8 mouse cellular contexts compared by ENCODE assay signal in the genomic region with DNA sequence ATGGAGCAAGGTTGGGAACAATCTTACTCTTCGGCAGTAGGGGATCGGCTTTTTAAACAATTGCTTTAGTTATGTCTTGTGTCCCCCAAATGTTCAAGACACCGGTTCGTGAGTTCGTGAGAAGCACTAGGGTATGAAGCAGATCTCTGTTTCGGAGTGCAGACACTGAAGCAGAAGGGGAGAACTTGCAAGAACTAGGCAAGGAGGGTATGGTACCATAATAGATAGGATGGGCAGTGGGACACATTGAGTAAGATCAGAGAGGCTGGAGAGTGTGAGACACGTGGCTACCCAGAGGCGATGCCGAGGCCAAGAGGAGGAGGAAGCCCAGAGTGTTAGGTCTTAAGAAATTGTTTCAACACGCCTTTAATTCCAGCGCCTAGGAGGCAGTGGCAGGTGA. TPM values are rescaled to one million over a fixed set of nuclear protein-coding genes. Genes with fewer than 3 reads are reported as not detected.
DNase-seq lines count a peak whose midpoint lies in the region; ATAC-seq lines count a peak whose summit lies in the region.

No protein-coding gene starts in this region.

- H3K36me3 ChIP-seq in heart, embryonic 10.5 days: peaks cover 23% of the 10 kb centered on the region
- H3K36me3 ChIP-seq in forebrain, embryonic 13.5 days (ENCODE audit: poor library complexity, severe bottlenecking): peaks cover 18% of the 10 kb centered on the region
- peaks cover 29% of the 10 kb centered on the region for H3K36me3 ChIP-seq in megakaryocyte, embryonic 14.5 days (replicated peaks; ENCODE audit: low read length)

- H3K4me1 ChIP-seq in heart, embryonic 10.5 days: peaks cover 12% of the 10 kb centered on the region
- H3K4me1 ChIP-seq in forebrain, embryonic 13.5 days: peaks cover 16% of the 10 kb centered on the region
- H3K4me1 ChIP-seq in megakaryocyte, embryonic 14.5 days: peaks cover 27% of the 10 kb centered on the region

- 5% methylated on average over 11 of the region's 11 CpGs for WGBS in heart, embryonic 10.5 days
- 4% methylated on average over 11 of the region's 11 CpGs for WGBS in forebrain, embryonic 13.5 days

- intact Hi-C loops in heart, postnatal 14 days (cut with DNase I): no loop called here

- no peak for DNase-seq in heart, embryonic 10.5 days (ENCODE audit: low spot score)
- DNase-seq in heart, postnatal 14 days: no peak
- DNase-seq in MN1 (ENCODE audit: low spot score): peak; percentile 43
- DNase-seq in kidney, postnatal 10 days: peak; percentile 26
- no peak for DNase-seq in right cerebral cortex, adult 18-20 months
- DNase-seq in right cerebral cortex, adult 2 months (ENCODE audit: low spot score in 2 of 2): no peak

- peak overlapping the region; percentile 97 for H3K27ac ChIP-seq in heart, embryonic 10.5 days
- H3K27ac ChIP-seq in forebrain, embryonic 13.5 days: peak overlapping the region; percentile 76

- H3K9me3 ChIP-seq in heart, embryonic 10.5 days: no peaks in the 10 kb centered on the region
- H3K9me3 ChIP-seq in forebrain, embryonic 13.5 days (replicated peaks): no peaks in the 10 kb centered on the region
- peaks cover 6% of the 10 kb centered on the region; the same call in 1 of the 2 replicates for H3K9me3 ChIP-seq in megakaryocyte, embryonic 14.5 days

- peak; percentile 46 for ATAC-seq in forebrain, embryonic 13.5 days

- no peaks in the 10 kb centered on the region for H3K27me3 ChIP-seq in heart, embryonic 10.5 days (ENCODE audit: insufficient read depth, poor library complexity, severe bottlenecking)
- H3K27me3 ChIP-seq in forebrain, embryonic 13.5 days: no peaks in the 10 kb centered on the region
- H3K27me3 ChIP-seq in megakaryocyte, embryonic 14.5 days (replicated peaks): no peaks in the 10 kb centered on the region

- peak overlapping the region; percentile 91 for H3K4me2 ChIP-seq in forebrain, embryonic 13.5 days

- peak overlapping the region; percentile 83 for H3K4me3 ChIP-seq in heart, embryonic 10.5 days
- peak overlapping the region; percentile 71 for H3K4me3 ChIP-seq in forebrain, embryonic 13.5 days
- peak overlapping the region; percentile 97 for H3K4me3 ChIP-seq in megakaryocyte, embryonic 14.5 days (replicated peaks)

- H3K9ac ChIP-seq in forebrain, embryonic 13.5 days: peak overlapping the region; percentile 83

RNA-seq across cellular contexts. Expression of gene Rpp14, which starts 0.6 kb away (rescaled TPM):
- 40.9 and 43.5 TPM in 2 replicates for polyA plus RNA-seq in heart, embryonic 10.5 days (2016; fragmentation: Nextera tagmentation; extraction: Ambion mirVana)
- 10 to 100 TPM; 25.5 to 28.5 TPM for total RNA-seq in heart, postnatal 14 days (2021)
- 56.4 and 57.3 TPM in 2 replicates for polyA plus RNA-seq in forebrain, embryonic 13.5 days (2015; fragmentation: Nextera tagmentation; extraction: Ambion mirVana)
- polyA plus RNA-seq in megakaryocyte, embryonic 14.5 days (2012; ENCODE audit: insufficient read depth, low replicate concordance): 1.2 TPM in 1 of 2 replicates, not detected in the other

RNA-seq across cellular contexts. Expression of gene Pxk, which starts 17.3 kb away (rescaled TPM):
- polyA plus RNA-seq in heart, embryonic 10.5 days (2016; fragmentation: Nextera tagmentation; extraction: Ambion mirVana): 23.1 and 24.1 TPM in 2 replicates
- total RNA-seq in heart, postnatal 14 days (2021): 10 to 100 TPM; 20.6 to 24.4 TPM
- 39.4 and 40.6 TPM in 2 replicates for polyA plus RNA-seq in forebrain, embryonic 13.5 days (2015; fragmentation: Nextera tagmentation; extraction: Ambion mirVana)
- 3.5 and 7.4 TPM in 2 replicates for polyA plus RNA-seq in megakaryocyte, embryonic 14.5 days (2012; ENCODE audit: insufficient read depth, low replicate concordance)

Comparison
In these comparisons a context has a peak if more than half of its experiments do, and no peak if none do; other contexts are left out.
1. DNase-seq: peak in MN1 (single experiment) and kidney, postnatal 10 days (single experiment); none in heart, embryonic 10.5 days (single experiment), heart, postnatal 14 days (0 of 2), right cerebral cortex, adult 18-20 months (single experiment) and right cerebral cortex, adult 2 months (0 of 2).
2. RNA of gene Rpp14, which starts 0.6 kb away (polyA plus RNA-seq): 56.4 to 57.3 TPM in forebrain, embryonic 13.5 days and 40.9 to 43.5 TPM in heart, embryonic 10.5 days; 1.2 TPM in megakaryocyte, embryonic 14.5 days; every median in the first group is over 10 times any median in the second.
3. Peak in every context shown above with its lines, with median percentiles within 50 percentile points of each other: H3K4me3 ChIP-seq.